Mouse (Mus musculus): ENCODE results near the gene Yy1. TPM values are rescaled to one million over a fixed set of nuclear protein-coding genes. Genes with fewer than 3 reads are reported as not detected.

Yy1 gene
- polyA plus RNA-seq, 1 experiment, result 121 TPM

DNA sequence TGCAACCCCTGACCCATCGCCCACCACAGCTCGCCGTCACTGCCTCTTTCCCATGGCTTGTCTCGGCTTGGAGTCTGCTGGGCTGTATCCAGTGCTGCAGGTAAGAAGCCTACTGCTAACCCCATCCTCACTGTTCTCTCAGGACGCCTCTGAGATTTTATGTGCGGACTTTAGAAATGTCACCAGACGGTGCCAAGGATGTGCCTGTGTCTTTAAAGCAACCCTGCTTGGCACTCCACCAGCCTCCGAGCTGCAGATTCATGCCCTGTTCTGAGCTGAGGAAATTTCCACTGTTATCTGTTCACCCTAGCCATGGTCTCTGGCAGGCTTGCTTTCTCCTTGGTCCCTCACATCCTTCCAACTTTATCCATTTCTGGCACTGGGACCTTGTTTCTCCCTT lies 40.1 kb downstream of the Yy1 start:
- Histone ChIP-seq H3K4me1 (ENCODE audit: control insufficient read depth, insufficient read depth, low read length) (no peaks in the 10 kb centered on the region), H3K36me3 (ENCODE audit: control insufficient read depth, insufficient read depth, low read length, poor library complexity, severe bottlenecking) (no peaks in the 10 kb centered on the region), H3K27me3 (ENCODE audit: control insufficient read depth, insufficient read depth, low read length, poor library complexity, severe bottlenecking) (no peaks in the 10 kb centered on the region), H3K4me3 (ENCODE audit: low read depth, low read length) (no peak overlapping the region), H3K9me3 (replicated peaks; ENCODE audit: control insufficient read depth, insufficient read depth, low read length, poor library complexity, severe bottlenecking) (no peaks in the 10 kb centered on the region), H3K9ac (ENCODE audit: low read depth, poor library complexity, severe bottlenecking) (no peak overlapping the region), H3K27ac (ENCODE audit: insufficient read depth, low read length) (no peak overlapping the region)
- TF ChIP-seq CTCF (IDR thresholded peaks at IDR 0.05; ENCODE audit: low read depth, low read length), result no peak
- TF ChIP-seq EP300 (IDR thresholded peaks at IDR 0.05; ENCODE audit: insufficient read depth, low read depth, low read length), result no peak
- TF ChIP-seq POLR2A (IDR thresholded peaks at IDR 0.05; ENCODE audit: insufficient read depth, low read length), result no peak

DNA sequence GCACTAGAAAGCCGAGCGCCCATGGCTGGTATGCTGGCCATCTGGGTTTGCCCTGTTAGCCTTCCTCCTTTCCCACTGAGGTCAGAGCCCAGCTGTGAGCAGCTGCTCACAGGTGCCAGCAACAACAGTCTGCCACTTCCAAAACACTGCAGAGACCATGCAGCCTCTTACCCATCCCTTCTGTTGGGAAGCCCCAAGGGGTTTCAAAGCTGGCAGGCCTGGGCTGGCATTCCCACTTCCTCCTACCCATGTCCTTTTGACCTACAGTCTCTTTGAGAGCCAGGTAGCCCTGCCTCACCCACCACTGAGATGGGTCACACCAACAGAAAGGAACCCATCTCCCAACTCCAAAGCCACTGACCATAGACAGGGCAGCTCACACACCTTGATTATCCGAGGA lies 40.6 kb downstream of the Yy1 start:
- no peaks in the 10 kb centered on the region for H3K4me1 ChIP-seq (ENCODE audit: control insufficient read depth, insufficient read depth, low read length)
- H3K27ac ChIP-seq (ENCODE audit: insufficient read depth, low read length), result no peak overlapping the region
- no peak overlapping the region for H3K4me3 ChIP-seq (ENCODE audit: low read depth, low read length)
- H3K9ac ChIP-seq (ENCODE audit: low read depth, poor library complexity, severe bottlenecking), result no peak overlapping the region
- TF ChIP-seq CTCF (IDR thresholded peaks at IDR 0.05; ENCODE audit: low read depth, low read length) (no peak), POLR2A (IDR thresholded peaks at IDR 0.05; ENCODE audit: insufficient read depth, low read length) (no peak), EP300 (IDR thresholded peaks at IDR 0.05; ENCODE audit: insufficient read depth, low read depth, low read length) (no peak)
- no peaks in the 10 kb centered on the region for H3K27me3 ChIP-seq (ENCODE audit: control insufficient read depth, insufficient read depth, low read length, poor library complexity, severe bottlenecking)
- H3K36me3 ChIP-seq (ENCODE audit: control insufficient read depth, insufficient read depth, low read length, poor library complexity, severe bottlenecking), result no peaks in the 10 kb centered on the region
- H3K9me3 ChIP-seq (replicated peaks; ENCODE audit: control insufficient read depth, insufficient read depth, low read length, poor library complexity, severe bottlenecking), result no peaks in the 10 kb centered on the region

DNA sequence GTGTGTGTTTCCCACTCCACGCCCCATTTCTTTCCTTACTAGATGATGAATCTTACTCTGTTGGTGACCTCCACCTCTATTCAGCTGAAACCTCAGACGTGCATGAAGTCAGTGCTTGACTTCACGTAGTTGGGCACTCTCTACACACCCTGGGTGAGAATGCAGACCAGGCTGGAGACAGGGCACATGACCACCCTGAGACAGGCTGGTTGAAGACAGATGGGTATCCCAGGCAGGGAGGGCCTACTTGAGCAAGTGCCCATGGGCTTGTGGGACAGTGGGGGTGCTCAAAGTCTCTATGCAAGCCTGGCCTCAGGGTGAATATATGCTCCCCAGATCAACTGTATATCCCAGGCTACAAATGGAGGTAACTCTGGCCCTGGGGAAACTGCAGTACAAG lies 41.6 kb downstream of the Yy1 start:
- no peak overlapping the region for H3K4me3 ChIP-seq (ENCODE audit: low read depth, low read length)
- no peaks in the 10 kb centered on the region for H3K4me1 ChIP-seq (ENCODE audit: control insufficient read depth, insufficient read depth, low read length)
- no peaks in the 10 kb centered on the region for H3K27me3 ChIP-seq (ENCODE audit: control insufficient read depth, insufficient read depth, low read length, poor library complexity, severe bottlenecking)
- no peaks in the 10 kb centered on the region for H3K36me3 ChIP-seq (ENCODE audit: control insufficient read depth, insufficient read depth, low read length, poor library complexity, severe bottlenecking)
- no peak overlapping the region for H3K27ac ChIP-seq (ENCODE audit: insufficient read depth, low read length)
- H3K9ac ChIP-seq (ENCODE audit: low read depth, poor library complexity, severe bottlenecking), result no peak overlapping the region
- H3K9me3 ChIP-seq (replicated peaks; ENCODE audit: control insufficient read depth, insufficient read depth, low read length, poor library complexity, severe bottlenecking), result no peaks in the 10 kb centered on the region
- TF ChIP-seq POLR2A (IDR thresholded peaks at IDR 0.05; ENCODE audit: insufficient read depth, low read length) (no peak), CTCF (IDR thresholded peaks at IDR 0.05; ENCODE audit: low read depth, low read length) (no peak), EP300 (IDR thresholded peaks at IDR 0.05; ENCODE audit: insufficient read depth, low read depth, low read length) (no peak)

DNA sequence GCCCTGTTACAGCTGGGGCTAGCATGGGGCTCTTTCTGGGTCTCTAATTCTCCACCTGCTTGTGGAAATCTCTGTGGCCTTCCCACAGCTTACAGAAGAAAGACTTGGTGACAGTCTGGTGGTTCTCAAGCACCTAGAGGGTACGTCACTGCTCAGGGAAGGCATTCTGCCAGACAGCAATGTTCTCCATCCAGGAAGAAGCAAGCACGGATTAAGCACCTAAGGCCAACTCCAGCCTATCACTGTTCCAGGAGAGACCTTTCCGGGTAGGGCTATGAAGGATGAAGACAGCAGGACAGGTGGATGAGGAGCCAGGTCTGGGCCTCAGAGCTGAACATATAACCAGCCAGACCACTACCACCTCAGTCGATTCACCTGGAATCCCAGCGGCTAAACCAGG lies 42.0 kb downstream of the Yy1 start:
- H3K4me3 ChIP-seq (ENCODE audit: low read depth, low read length), result peak overlapping the region; percentile 62; the same call in 1 of the 2 replicates
- H3K9ac ChIP-seq (ENCODE audit: low read depth, poor library complexity, severe bottlenecking), result peak overlapping the region; percentile 17; the same call in 1 of the 2 replicates
- no peak overlapping the region for H3K27ac ChIP-seq (ENCODE audit: insufficient read depth, low read length)
- H3K4me1 ChIP-seq (ENCODE audit: control insufficient read depth, insufficient read depth, low read length), result no peaks in the 10 kb centered on the region
- no peaks in the 10 kb centered on the region for H3K27me3 ChIP-seq (ENCODE audit: control insufficient read depth, insufficient read depth, low read length, poor library complexity, severe bottlenecking)
- no peaks in the 10 kb centered on the region for H3K9me3 ChIP-seq (replicated peaks; ENCODE audit: control insufficient read depth, insufficient read depth, low read length, poor library complexity, severe bottlenecking)
- TF ChIP-seq EP300 (IDR thresholded peaks at IDR 0.05; ENCODE audit: insufficient read depth, low read depth, low read length), result no peak
- no peak for TF ChIP-seq CTCF (IDR thresholded peaks at IDR 0.05; ENCODE audit: low read depth, low read length)
- TF ChIP-seq POLR2A (IDR thresholded peaks at IDR 0.05; ENCODE audit: insufficient read depth, low read length), result no peak
- H3K36me3 ChIP-seq (ENCODE audit: control insufficient read depth, insufficient read depth, low read length, poor library complexity, severe bottlenecking), result no peaks in the 10 kb centered on the region

DNA sequence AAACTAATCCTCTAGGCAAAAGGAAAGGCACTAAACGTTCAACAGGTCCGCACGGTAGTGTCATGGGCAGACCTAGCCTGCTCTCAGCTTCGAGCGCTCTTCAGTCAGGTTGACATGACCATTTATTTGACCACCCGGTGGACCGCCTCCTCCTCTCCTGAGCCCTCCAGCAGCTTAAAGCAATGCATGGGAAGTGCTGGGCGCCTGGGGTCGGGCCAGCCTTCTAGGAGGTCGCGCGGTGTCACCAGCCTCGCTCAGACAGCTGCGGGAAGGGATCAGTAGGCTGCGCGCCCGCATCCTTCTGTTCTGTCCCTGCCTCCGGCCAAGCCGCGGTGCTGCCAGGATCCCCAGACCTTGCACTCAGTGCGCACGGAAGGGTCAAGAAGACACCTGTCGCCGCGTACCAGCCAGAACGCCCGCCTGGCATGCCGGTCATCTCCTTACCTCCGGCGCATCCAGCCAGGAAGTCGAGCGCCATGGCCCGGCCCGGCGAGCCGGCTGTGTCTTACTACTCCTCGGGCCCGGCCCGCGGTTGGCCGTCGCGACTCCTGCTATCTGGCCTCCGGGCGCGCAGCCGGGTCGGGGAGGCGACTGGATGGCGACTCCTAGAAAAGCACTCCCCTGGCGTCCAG lies 42.6 kb downstream of the Yy1 start:
- no peaks in the 10 kb centered on the region for H3K9me3 ChIP-seq (replicated peaks; ENCODE audit: control insufficient read depth, insufficient read depth, low read length, poor library complexity, severe bottlenecking)
- H3K4me3 ChIP-seq (ENCODE audit: low read depth, low read length), result peak overlapping the region; percentile 62
- H3K27me3 ChIP-seq (ENCODE audit: control insufficient read depth, insufficient read depth, low read length, poor library complexity, severe bottlenecking), result no peaks in the 10 kb centered on the region
- H3K36me3 ChIP-seq (ENCODE audit: control insufficient read depth, insufficient read depth, low read length, poor library complexity, severe bottlenecking), result no peaks in the 10 kb centered on the region
- H3K9ac ChIP-seq (ENCODE audit: low read depth, poor library complexity, severe bottlenecking), result peak overlapping the region; percentile 17
- H3K4me1 ChIP-seq (ENCODE audit: control insufficient read depth, insufficient read depth, low read length), result no peaks in the 10 kb centered on the region
- H3K27ac ChIP-seq (ENCODE audit: insufficient read depth, low read length), result no peak overlapping the region
- TF ChIP-seq EP300 (IDR thresholded peaks at IDR 0.05; ENCODE audit: insufficient read depth, low read depth, low read length), result 0 out of 2 replicates have a peak, but pooled peaks have one; percentile 1
- TF ChIP-seq CTCF (IDR thresholded peaks at IDR 0.05; ENCODE audit: low read depth, low read length), result no peak
- no peak for TF ChIP-seq POLR2A (IDR thresholded peaks at IDR 0.05; ENCODE audit: insufficient read depth, low read length)

DNA sequence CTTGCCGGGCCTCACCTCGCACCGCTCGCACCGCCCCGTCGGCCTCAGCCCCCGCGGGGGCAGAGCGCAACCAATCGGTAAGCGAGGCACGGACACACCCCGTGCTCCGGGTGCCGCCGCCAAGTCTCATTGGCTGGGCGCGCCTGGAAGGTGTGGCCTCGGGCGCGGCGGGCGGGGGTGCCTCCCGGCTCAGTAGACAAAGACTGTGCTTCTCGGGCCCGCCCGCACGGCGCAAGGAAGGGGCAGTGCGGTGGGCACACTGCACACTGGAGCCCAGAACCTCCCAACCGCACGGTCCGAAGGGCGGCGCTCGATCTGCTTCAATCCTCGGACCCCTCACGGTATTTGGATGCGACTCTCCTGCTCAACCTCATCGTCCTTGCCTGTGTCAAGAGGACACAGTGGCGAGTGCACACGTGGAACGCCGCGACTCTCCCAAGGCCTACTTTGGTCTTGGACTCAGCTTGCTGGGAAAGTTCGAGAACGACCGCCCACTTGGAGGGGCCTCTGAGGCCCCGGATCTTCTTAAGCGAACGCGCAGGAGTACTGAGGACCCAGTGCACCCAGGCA lies 43.2 kb downstream of the Yy1 start, which contains the start of the genes Slc25a29 and Slc25a47:
Gene Slc25a29 (minus strand): TSS at position 44 of the 570 bp plus-strand sequence.
Gene Slc25a47 (plus strand): TSS at position 207 of the 570 bp plus-strand sequence.
- 0 out of 2 replicates have a peak, but pooled peaks have one; percentile 12 for TF ChIP-seq EP300 (IDR thresholded peaks at IDR 0.05; ENCODE audit: insufficient read depth, low read depth, low read length)
- TF ChIP-seq CTCF (IDR thresholded peaks at IDR 0.05; ENCODE audit: low read depth, low read length), result no peak
- TF ChIP-seq POLR2A (IDR thresholded peaks at IDR 0.05; ENCODE audit: insufficient read depth, low read length), result no peak

More for the DNA sequence above, 43.2 kb downstream of the Yy1 start, which contains the start of the genes Slc25a29 and Slc25a47:
- no peak within 1 kb of the TSS for H3K27ac ChIP-seq (ENCODE audit: insufficient read depth, low read length)
- H3K9ac ChIP-seq (ENCODE audit: low read depth, poor library complexity, severe bottlenecking), result peak within 1 kb of the TSS; percentile 65
- H3K4me3 ChIP-seq (ENCODE audit: low read depth, low read length), result peak within 1 kb of the TSS; percentile 82
- no peaks in the 10 kb centered on the region for H3K27me3 ChIP-seq (ENCODE audit: control insufficient read depth, insufficient read depth, low read length, poor library complexity, severe bottlenecking)
- no peaks in the 10 kb centered on the region for H3K9me3 ChIP-seq (replicated peaks; ENCODE audit: control insufficient read depth, insufficient read depth, low read length, poor library complexity, severe bottlenecking)
- no peaks in the 10 kb centered on the region for H3K36me3 ChIP-seq (ENCODE audit: control insufficient read depth, insufficient read depth, low read length, poor library complexity, severe bottlenecking)
- H3K4me1 ChIP-seq (ENCODE audit: control insufficient read depth, insufficient read depth, low read length), result no peaks in the 10 kb centered on the region
